Mouse (Mus musculus) cerebellum, postnatal 4 days (tissue): ENCODE data around the gene Guca2a.

ENCODE experiments used
- DNase-seq, 2 experiments: peaks; one replicate each; pipeline ENCODE4 v3.0.0; 2022; ENCODE audit warnings: low spot score in 2 of 2, mixed read lengths in 1 of 2

Guca2a gene

DNA sequence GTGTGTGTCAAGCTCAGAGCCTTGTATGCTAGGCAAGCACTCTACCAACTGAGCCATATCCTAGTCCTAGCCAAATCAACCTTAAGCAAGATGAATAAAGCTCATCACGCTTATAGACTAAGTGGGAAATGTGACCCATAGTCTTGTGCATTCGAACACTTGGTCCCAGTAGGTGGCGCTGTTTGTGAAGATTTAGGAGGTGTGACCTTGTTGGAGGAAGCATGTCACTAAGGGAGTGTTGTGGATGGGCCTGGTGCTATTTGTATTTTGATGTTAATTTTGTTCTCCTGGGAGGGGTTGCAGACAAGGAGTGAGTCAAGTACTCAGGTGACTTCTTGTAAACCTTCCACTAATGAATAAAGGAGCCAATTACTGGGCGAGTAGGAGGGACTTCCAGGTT is 5.2 kb downstream of the Guca2a start:
- DNase-seq = no peak

DNA sequence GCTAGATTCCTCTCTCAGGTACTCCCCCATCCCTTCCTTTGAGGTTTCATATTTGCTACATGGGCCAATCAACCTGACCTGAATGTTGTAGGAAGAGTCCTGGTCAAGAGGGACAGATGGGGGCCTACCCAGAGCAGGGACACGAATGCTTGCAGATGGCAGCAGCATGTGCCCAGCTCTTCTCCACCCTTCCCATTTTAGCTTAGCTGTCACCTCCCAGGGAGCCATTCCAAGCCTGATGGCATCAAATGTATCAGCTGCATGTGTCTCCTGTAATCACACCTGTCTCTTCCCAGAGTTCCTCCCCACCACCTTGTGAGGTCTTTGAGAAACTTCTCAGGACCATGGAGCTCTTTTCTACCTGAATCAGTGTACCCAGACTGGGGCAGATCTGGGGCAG is 19.5 kb downstream of the Guca2a start:
- no peak for DNase-seq

DNA sequence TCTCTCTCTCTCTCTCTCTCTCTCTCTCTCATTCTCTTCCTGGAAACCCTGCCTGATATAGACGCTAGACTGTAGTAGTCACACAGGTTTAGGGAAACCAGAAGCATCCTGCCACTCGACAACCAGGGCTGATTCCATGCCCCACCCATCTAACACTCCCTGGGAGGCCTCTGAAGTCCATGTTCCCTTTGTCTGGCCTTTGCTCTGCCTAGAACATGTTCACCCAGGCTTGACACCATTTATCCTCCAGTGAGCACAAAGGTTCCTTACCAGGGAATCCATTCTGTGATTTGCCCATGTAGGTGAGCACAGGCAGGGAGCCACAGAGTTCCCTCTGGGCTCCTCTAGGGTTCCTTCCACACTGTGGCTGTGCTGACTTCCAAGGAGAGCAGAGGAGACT is 20.7 kb downstream of the Guca2a start:
- no peak for DNase-seq

DNA sequence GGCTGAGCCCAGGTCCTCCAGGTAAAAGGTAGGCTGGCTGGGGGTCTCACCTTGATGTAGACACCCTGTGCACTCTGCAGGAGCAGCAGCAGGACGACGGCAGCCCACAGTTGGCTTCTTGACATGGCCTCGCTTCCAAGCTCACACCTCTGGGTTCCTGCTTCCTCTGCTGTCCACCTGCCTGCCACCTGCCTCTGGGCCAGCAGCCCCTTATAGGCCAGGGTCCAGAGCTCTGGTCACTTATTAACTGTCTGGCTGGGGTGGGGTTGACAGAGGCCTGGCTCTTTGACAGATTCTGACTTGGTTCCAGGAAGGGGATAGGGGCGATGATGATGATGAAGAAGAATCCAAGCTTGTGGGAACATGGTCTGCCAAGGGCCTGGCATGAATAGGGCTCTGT is 21.2 kb downstream of the Guca2a start, which contains the start of gene Guca2b:
Gene Guca2b, minus strand, starts transcription at position 224 of the 400 bp plus-strand sequence.
- DNase-seq = no peak

DNA sequence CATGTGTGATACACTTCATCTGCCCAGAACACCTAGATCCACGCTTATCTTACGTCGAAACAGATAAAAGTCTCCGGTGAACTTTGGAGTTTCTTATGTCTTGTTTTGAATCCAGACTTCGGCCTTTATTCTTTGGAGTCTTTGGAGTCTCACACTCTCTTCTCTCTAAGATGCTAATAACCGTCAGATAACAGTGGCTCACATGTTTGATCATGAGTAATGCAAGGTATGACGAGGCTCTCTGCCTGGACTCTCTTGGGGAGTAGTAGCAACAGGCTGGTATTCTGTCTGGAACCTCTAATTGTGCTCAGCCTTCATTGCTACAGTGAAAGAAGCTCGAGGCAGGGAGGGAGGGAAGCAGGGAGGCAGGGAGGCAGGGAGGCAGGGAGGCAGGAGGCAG is 22.5 kb downstream of the Guca2a start:
- no peak for DNase-seq

DNA sequence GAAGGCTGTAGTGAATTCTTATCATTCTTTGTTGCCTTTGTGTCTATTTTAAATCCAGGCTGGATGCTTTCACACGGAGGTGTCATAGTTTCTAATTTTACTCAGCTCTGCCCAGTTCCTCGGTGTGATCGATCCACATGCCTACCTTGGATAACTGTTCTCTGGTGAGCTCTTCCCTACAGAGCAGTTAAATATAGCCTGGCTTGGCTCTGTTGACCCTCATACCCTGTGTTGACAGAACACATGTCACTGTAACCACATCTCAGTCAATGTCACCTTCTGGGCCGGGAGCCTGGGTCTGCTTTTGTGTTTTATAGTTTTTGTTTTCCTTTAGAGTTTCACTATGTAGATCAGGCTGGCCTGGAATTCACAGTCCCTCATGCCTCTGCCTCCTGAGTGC is 24.6 kb downstream of the Guca2a start:
- no peak for DNase-seq

DNA sequence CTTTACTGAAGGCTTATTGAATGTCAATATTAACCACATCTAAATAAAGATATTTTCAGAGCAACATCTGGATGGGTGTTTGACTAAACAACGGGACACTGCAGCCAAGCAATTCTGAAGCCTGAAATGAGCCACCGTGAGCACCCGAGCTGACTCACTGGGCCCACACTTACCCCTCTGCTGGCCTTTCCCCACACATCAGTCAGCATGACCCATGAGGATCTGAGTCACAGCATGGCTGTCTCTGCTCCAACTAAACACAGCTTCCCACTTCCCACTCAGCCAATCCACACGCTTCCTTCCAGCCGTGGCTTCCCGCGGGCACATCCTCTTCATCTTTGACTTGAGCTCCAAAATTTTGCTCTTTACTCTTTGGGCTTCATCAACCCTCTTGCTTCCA is 25.5 kb downstream of the Guca2a start:
- no peak for DNase-seq

DNA sequence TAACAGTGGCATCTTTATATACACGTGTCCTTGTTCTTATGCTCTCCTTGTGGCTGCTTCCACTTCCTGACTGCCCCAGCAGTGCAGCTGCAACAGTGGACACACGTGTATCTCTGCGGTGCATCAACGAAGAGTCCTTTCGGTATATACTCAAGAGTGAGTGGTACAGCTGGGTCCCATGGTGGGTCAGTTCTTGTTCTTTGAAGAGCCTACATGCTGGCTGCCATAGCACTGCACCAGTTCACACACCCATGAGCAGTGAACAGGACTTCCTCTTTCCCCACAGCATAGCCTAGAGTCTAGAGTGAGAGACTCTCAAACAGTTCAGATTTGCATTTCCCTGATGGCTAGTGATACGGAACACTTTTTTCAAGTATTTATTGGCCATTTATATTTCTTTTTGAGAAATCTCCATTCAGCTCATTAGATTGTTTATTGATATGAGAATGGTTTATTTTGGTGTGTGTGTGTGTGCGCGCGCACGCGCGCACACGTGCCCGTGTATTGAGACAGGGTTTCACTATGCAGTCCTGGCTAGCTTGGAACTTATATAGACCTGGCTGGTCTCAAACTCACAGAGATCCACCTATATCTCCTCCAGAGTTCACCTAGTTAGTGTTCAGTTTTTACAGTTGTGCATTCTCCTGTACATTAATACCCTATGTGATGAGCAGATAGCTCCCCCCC is 26.0 kb downstream of the Guca2a start:
- DNase-seq = no peak

DNA sequence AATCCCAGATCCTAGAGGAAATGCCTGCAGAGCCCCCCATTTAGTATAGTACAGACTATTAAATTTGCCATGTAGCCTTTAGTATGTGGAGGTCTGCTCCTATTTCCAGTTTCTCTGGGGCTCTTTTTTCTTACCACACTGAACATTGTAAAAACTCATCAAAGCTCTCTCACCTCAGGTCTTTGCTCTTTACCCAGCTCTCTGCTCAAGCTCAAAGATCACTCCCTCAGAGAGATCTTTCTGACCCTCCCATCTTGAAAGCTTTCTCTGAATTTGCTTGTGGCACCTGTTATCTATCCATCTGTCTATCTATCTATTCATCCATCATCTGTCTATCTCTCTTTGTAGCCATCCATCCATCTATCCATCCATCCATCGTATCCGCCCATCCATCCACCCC is 27.7 kb downstream of the Guca2a start:
- DNase-seq = no peak

DNA sequence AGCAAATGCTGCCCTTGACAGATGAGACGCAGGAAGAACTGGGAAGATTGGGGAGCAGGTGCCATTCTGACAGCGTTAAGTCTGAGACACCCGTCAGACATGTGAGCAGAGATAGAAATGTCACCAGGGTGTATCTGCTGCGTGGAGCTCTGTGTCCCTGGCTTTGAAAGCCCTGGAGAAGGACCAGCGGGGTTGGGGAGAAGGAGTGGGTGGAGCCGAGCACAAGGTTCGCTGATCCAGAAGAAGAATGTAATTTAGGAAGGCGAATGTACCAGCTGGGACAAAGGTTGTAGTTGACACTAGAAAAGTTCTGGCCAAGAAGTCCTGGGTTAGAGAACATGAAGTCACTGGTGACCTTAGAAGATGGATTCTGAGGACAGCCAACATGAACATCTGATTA is 28.6 kb downstream of the Guca2a start:
- no peak for DNase-seq

DNA sequence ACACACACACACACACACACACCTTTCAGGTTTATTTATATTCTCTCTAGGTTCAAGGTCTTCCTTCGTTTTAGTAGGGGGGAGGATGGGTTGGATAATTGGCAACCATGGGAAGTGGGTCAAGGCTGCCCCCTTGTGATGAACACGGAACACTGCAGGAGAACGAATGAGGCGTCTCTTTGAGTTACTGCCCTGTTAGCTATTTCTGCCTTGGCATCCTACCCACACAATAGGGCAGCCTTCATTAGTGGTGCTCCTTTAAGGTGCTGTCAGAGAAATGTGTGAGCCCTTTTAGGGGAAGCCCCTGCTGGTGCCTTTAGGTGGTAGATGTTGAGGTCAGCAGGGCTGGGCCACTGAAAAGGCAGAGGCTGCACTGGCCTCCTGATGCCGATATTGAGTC is 29.9 kb downstream of the Guca2a start:
- peak in 1 of 2 experiments; percentile 51 for DNase-seq

DNA sequence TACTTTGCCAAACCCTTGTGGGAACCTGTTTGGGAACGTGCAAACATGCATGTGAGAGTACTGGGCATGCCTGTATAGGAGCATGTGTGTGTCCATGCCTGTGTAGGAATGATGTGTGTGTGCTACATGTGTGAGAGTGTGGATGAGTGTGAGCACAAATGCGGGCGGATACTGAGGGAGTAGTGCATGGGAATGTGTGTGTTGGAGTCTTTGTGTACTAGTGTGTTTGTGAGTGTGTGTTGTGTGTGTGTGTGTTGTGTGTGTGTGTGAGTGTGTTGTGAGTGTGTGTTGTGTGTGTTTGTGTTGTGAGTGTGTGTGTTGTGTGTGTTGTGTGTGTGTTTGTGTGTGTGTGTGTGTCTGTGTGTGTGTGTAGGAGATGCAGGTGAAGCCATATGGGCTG is 30.7 kb downstream of the Guca2a start:
- no peak for DNase-seq

DNA sequence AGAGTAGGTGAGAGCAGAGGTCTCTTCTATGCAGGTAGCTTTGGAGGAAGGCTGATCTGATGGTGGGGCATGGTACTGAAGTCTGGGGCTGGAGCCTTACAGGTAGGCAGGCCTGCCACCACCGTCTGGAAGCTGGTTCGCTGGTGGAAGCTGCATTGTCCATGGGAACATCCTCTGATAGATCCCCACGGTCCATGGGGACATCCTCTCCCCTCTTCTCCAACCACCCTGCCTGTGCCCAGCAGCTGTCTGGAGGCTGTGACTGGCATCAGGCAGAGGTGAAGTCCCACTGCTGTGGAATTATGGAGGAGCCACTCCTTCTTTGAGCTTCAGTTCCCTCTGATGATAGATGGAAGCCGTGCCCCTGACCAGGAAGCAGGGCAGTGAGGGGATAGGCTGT is 31.1 kb downstream of the Guca2a start:
- no peak for DNase-seq

DNA sequence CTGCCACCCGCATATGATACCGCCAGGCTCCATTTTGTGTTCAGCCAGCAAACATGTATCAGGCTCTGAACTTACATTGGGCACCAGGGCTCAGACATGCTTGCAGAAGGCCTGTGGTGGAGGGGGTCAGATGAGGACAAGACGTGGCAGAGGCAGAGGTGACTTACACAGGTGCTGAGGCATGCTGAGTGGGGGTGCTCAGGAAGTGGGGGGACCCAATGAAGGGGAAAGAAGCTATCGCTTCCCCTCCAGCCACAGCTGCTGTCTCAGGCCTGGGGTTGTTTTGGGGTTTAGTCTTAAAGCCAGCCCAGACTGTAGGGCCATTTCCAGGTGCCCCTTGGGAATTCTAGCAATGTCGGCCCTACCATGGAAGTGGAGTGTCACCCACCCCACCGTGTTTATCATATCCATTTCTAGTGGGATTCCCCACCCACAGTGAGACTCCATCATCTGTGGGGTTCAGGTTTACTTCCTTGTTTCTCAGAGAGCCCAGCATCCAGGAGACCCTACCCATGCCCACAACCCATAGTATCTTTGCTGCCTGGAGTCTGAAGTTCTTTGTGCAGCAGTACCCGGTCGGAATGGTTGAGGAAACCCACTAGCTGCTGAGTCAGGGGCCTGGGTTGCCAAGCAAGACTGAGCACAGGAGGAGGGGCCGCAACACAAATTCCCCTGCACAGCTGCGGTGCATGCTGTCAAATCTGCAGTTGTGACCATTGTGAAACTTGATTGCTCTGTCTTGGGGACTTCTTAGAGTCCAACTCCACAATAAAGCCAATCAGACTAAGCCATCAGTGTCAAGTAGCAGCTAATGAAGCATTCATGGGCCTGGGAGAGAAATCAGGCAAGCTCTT is 32.1 kb downstream of the Guca2a start:
- no peak for DNase-seq

DNA sequence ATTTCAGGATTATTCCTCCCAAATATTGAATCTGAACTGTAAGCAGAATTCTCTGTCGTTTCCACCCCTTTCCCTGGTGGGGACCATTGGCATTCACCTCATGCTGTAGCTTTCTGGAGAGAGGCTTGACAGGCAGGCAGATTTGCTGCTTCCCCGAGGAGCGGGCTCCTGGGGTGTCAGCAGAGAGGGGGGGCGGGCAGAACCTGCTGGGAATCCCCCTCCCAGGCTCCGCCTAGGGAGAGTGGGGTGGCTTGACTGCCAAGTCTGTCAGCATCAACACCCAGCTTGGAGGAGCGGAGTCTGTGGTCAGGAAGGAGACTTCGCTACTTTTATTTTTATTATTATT is 32.7 kb downstream of the Guca2a start:
- no peak for DNase-seq

DNA sequence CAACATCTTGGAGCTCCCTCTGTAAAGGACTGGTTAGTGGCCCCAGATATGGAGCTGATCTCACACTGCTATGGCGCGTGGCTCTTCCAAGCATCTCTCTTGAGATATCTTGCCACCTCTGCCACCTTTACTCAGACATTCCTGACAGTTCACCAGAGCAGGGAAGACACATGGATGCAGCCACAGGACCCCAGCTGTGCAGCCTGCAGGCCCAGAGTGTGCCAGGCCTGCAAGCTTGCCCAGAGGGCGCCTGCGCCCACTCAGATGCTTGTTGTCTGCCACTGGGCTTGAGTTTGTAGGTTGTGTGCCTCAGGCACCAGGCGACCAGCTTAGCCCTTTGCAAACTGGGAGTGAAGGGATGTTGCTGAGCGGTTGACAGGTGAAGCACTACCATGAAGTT is 33.2 kb downstream of the Guca2a start:
- DNase-seq = peak in 1 of 2 experiments; percentile 23

DNA sequence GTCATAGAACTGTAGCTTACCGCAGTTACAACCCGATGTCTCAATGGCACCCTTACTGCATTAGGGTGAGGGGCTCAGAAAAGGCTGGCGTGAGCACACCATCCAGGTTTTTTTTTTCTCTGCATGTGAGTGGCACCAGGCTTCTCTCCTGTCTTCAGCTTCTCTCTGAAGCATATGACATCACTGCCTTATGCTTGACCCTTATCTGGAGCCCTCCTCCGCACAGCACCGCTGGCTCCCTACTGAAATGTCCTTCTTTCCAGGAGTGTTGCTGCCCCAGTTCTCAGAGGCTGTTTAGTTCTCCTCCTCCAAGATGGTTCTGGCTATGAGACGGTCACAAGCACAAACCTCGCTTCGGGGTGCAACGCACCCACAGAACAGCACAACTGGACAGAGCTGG is 33.7 kb downstream of the Guca2a start:
- no peak for DNase-seq

DNA sequence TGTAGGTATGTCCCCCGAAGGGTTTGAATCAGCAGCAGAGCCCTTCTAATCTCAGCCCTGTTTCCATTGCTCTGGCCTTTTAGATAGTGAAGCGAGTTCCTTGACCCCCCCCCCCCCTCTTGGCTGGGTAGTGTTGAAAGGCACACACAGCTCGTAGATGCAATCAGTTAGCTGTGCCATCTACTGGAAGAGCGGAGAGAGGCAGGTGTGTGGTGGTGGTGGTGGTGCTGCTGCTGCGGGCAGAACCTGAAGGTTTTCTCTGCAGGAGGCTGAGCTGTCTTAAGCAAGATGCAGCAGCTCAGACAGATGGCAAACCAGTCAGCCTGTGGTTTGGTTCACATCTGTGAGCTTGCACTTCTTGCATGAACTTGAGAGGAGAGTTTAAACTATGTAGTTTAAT is 35.2 kb downstream of the Guca2a start:
- DNase-seq = no peak

DNA sequence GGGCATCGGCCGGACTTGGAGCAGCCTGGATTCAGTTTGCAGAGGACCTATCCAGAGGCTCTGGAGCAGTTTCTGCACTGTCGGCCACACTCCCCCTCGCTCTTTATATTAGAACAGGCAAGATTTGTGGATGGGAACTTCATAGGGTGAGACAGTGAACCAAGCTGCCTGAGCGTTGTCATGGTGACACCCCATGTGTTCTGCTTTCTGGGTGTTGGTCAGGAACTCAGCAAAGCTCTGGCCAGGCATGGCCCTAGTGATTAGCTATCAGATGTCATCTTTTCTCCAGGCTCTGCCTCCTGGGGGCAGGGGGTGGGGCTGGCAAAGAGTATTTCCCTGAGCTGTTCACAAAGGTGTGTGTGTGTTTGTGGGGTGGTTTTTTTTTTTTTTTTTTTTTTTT is 45.1 kb downstream of the Guca2a start:
- no peak for DNase-seq

DNA sequence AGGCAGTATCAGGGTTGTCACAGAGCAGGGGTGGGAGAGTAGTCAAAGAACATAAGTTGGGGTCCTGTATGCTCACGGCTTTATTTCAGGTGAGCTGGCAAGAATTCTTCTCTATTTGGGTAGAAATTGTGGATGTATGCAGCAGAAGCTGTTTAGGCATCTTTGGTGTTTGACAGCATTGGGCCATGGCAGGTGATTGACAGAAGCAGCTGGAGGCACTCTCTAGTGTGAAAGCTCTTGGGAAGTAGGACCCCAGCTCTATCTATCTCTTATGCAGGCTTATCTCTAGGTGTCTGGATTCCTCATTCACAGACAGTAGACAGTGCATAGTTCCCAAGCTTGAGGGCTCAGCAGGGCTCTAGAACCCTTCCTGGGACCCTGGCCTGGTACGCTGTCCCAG is 48.2 kb downstream of the Guca2a start:
- no peak for DNase-seq
